Mouse (Mus musculus): Measurements from ENCODE around the gene Noto. TPM values are rescaled to one million over a fixed set of nuclear protein-coding genes. Genes with fewer than 3 reads are reported as not detected.

The Noto gene
- total RNA-seq, 2 experiments from 2014 or later, result not detected

DNA sequence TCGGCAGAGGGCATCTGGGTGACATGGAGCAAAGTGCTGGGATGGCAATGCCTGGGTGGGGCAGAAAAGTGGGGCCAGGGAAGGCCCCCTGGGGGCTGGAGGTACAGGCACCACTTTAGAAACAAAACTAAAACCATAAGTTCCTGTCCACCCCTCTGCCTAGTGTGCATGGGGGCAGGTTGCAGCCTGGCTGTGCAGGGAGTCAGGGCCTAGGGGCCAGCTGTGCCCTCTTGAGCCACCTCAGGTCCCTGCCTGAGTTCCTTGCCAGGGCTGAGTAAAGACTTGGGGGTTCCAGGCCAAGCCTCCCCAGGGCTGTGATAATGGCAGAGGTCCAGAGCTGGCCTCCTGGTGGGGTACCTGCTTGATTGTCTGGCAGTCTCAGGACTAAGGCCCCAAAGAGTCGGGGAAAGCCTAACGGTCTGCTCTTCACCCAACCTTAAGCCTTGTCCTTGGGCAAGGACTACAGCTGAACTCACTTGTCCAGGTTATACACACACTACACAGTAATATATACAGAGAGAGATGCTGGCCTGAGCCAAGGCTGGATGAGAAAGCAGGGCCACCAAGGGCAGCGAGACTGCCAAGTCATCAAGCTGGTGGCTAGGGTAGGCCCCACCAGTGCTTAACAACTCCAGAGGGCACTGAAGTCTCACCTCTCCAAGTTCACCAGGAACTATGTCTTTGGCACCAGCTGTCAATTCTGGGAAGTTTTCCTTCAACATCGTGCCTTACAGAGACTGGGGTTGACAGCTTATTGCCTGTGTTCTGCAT, 46.2 kb downstream of the Noto start:
- intact Hi-C loops (cut with DNase I), result no loop called here
- DNase-seq, result no peak

DNA sequence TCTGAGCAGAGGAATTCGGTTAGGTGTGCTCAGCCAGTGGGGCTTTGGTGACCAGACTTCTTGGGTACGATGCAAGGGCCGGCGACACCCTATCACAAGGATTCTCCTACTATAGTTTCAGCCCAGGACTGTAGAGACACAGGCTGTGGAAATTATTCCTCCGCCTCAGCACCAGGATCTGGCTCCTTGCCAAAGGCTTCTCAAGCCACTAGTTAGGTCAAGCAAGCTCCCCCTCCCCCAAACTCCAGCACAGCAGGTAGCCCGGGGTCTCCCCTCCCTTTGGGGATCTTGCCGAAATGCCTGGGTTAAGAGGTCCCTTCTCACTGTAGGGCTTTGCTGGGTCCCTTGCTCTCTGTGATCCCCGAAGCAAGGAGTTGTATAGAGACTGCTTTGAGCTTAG, 48.3 kb downstream of the Noto start:
- intact Hi-C loops (cut with DNase I), result no loop called here
- no peak for DNase-seq

DNA sequence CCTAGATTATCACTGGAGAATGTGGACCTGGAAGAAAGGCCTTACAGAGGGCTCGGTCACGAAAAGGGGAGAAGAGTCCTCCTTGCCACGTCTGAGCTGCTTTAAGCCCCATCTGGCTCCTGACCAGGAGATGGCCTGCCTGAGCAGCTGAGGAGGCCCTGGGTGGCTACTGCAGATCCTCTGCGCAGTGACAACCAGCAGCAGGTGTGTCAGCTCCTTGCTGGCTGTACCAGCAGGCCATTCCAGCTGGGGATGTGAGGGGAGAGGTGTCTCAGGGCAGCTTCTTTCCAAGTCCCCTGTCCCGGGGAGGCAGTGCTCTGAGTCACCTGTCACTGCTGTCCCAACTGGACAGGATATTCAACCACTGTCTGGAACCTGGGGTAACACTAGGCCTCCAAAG, 48.9 kb downstream of the Noto start:
- intact Hi-C loops (cut with DNase I), result no loop called here
- DNase-seq, result no peak

DNA sequence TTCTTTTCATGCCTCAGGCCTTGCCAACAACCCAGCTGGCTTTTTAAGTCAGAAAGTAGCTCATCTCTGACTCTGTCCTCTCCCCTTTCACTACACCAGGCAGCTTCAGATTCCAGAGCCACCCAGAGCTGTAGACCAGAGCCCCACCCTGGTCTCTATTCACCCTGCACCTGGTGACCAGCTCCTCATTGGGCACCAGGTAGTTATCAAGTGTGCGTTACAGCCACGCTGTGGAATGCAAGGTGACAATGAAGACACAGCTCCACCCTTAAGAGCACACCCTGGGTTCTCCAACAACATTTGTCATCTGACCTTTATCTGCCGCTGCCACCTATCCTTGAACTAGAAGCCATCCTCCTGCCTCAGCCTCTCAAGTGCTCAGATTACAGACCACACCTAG, 51.9 kb downstream of the Noto start:
- intact Hi-C loops (cut with DNase I), result no loop called here
- no peak for DNase-seq

DNA sequence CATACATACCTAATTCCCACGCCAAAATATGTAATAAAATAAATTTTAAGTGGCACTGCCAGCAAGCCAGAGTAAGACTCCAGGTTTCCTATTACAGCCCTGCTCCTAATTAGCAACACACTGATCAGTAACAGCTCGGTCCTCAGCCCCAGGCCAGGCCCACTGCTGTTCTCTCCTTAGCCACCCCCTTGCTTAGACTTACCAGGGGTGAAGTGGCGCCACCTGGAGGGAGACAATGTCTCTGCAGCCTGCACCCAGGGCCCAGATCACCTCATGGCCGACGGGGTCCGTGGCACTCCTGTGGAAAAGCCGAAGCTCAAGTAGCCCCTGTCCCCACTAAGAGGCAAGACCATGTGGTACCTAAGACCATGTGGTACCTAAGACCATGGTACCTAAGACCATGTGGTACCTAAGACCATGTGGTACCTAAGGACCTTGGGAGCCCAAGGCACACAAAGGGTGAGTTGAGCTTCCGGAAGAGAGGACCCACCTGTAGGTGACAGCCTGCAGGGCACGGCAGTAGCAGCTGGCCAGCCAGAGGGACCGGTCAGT, 53.8 kb downstream of the Noto start:
- intact Hi-C loops (cut with DNase I), result no loop called here

GRCm38 (mm10) chr6:85478416-85478815, 54.7 kb downstream of the Noto start:
- intact Hi-C loops (cut with DNase I), result no loop called here
- DNase-seq, result no peak

More for the DNA sequence above, 53.8 kb downstream of the Noto start:
- DNase-seq, result no peak

Other genes starting within 250 kb of the Noto start
- gene Emx1, start 236.4 kb upstream of the Noto start, total RNA-seq (2021), result not detected
- 1 to 10 TPM; 3.4 to 4.1 TPM for gene Sfxn5, start 90.5 kb upstream of the Noto start, total RNA-seq (2021)
- 10 to 100 TPM; 65.0 to 67.0 TPM for gene Rab11fip5, start 49.3 kb upstream of the Noto start, total RNA-seq (2021)
- 1 to 10 TPM; 7.8 to 9.2 TPM for gene Smyd5, start 8.1 kb downstream of the Noto start, total RNA-seq (2021)
- gene Cct7, start 27.6 kb downstream of the Noto start, total RNA-seq (2021), result 100 to 1,000 TPM; 151 TPM
- gene Pradc1, start 28.1 kb downstream of the Noto start, total RNA-seq (2021), result 10 to 100 TPM; 10.7 to 14.7 TPM
- gene Fbxo41, start 79.1 kb downstream of the Noto start, total RNA-seq (2021), result not detected
- gene Egr4, start 89.7 kb downstream of the Noto start, total RNA-seq (2021), result not detected
- 1 to 10 TPM; 2.1 to 2.4 TPM for gene Alms1, start 163.6 kb downstream of the Noto start, total RNA-seq (2021)